Mouse (Mus musculus): ENCODE measurements around the gene Pus7.
"Not testable (repeated sequence)": the region's sequence is repeated elsewhere in the genome, so short reads cannot be mapped to it uniquely, and the experiment has no call there.

The Pus7 gene

DNA sequence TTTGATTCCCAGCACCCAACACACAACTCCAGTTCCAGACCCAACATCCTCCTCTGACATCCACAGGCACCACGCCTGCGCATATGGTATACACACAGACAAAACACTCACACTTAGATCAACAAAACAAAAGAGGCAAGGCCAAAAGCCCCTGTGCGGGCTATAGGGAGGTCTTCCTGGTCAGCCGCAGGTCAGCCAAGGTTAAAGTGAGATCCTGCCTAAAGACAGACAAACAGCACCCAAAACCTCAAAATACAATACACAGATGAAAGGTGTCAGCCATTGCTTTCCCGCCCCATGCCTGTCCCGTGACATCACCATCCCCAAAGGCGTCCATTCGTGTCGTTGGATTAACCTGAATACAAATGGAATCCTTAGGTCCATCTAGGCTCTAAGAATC is 27.9 kb downstream of the Pus7 start:
- DNase-seq (ENCODE audit: low spot score) = no peak

DNA sequence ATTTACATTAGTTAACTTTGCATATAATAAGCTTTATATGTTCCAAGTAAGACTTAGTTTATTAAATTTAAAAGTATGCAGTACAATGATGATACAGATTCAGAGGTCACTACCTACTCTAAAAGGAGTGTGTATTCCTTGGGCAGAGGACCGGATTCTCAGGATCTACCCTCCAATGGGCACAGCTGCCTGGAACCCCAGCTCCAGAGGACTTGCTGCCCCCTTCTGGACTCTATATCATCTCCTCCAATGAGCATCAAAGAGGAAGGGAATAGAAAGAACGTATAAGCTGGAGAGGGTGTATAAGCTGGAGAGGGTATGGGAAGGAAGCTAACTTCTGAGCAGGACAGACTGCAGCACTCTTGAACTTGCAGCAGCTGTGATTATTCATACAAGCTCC is 33.6 kb downstream of the Pus7 start:
- DNase-seq (ENCODE audit: low spot score) = no peak

DNA sequence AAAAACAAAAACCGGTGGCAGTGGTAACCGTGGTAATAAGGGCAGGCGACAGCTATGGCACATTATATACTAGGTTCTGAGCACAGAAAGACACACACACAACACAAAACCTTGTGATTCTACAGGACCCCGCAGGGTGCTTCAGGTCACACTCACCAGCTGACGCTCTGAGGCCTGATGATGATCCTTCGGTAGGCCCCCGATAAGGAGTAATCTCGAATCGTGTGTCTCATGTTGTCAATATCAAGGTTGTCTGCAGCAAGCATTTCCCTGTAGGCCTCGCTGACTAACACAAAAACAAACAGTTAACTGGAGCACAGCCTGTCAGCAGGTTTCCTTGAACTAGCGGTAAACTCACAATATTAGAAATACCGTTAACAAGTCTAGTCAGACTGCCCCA is 40.2 kb downstream of the Pus7 start:
- no peak for DNase-seq (ENCODE audit: low spot score)

DNA sequence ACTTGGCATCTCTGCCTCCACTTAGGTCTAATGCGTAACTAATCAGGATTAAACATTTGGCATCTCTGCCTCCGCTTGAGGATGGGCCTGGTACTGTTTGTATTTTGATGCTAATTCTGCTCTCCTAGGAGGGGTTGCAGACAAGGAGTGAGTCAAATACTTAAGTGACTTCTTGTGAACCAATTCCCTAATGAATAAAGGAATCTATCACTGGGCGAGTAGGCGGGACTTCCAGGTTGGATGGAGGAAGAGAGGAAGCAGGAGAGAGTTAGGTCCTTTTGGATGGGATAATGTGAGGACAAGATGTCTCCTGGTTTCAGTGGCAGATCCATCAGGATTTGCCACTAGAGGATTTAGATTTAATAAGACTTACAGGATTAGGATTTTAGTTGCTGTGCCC is 46.4 kb downstream of the Pus7 start:
- DNase-seq (ENCODE audit: low spot score) = no peak

DNA sequence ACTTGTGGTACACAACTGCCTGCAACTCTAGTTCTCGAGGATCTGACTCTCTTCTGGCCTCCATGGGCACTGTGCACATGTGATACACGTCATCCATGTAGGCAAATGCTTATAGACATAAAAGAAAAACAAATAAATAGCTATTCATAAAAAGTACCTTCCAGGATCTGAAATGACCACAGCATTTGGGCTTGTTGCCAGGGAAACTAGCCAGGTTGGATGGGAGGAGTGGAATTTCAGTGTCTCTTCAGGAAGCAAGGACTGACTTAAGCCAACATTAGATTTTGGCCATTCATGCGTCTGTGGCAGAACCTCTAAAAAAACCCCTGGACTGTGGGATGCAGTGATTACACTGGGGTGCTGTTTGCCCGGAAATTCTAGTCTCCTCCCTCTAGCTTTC is 47.1 kb downstream of the Pus7 start:
- no peak for DNase-seq (ENCODE audit: low spot score)

DNA sequence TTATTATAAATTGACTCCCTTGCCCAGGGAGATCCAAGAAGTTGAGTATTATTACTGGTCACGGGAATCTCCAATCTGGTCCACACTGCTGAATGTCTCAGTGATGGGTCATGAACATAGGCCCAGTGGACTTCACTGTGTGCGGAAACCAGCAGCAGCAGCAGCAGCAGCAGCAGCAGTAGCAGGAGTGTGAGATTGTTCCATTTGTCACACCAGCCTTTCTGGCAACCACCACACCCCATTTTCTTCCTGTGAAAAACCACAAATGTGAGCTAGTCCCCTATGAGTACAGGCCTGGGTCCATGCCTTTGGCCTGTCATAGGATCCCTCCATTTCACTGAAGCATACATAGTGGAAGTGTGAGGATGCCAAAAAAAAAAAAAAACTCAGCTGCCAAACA is 61.6 kb downstream of the Pus7 start:
- DNase-seq (ENCODE audit: low spot score) = no peak

DNA sequence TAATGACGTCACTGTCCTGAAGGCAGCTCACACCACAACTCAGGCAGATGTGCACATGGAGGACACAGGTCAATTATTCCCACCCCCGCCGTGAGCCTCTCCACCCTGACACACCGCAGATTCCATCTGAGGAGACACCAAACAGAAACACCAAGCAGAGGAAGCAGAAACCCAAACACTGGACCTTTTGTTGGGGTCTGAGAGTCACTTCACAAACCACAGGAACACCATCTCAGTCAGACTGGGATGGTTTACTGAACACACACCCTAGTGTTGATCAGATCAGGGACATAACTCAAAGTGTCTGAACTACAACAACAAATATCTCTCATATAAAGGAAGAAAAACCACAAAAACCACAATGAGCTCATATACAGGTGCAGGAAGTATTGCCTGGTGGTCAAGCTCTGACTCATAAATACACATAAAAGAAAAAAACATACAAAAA is 64.6 kb downstream of the Pus7 start:
- no peak for DNase-seq (ENCODE audit: low spot score)

DNA sequence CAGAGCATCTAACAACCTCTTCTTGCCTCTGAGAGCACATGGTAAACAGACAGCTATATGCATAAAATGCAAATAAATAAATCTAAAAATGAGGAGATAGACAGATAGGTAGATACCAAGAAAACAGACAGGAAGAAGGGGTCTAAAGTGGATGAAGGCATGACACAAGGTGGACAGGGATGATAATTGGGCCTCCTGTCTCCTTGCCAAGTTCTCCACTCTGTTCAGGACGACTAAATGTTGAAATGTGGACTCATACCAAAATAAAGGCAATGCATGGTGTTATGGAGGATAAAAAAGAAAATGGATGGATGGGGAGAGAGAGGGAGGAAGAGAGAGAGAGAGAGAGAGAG is 65.4 kb downstream of the Pus7 start:
- DNase-seq (ENCODE audit: low spot score) = no peak

DNA sequence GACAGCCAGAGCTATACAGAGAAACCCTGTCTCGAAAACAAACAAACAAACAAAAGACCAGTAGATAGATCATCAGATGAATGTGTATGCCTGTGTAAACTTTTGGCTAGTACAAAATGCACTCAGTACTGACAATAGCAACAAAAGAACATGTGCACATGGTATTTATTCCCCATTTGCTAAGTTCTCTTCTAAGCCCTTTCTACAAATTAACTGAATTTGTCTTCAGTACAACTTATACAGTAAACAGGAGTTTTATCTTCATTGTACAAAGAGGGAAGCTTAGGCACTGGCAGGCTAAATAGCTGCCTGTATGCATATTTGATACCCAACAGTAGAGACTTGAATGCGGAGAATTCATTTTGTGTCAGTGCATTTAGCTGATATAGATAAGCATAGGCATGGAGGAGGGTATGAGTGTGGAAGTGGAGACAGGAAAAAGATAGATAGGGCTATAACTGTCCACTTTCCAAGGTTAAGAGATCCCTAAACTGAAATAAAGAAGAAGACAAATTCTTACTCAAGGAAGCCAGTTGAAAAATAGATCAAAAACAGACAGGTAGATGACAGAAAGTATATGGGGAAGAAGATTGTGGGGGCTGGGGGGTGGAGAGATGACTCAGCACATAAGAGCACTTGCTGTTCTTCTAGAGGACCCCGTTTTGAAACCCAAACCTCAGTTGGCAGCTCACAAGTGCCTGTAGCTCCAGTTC is 65.9 kb downstream of the Pus7 start:
- no peak for DNase-seq (ENCODE audit: low spot score)

DNA sequence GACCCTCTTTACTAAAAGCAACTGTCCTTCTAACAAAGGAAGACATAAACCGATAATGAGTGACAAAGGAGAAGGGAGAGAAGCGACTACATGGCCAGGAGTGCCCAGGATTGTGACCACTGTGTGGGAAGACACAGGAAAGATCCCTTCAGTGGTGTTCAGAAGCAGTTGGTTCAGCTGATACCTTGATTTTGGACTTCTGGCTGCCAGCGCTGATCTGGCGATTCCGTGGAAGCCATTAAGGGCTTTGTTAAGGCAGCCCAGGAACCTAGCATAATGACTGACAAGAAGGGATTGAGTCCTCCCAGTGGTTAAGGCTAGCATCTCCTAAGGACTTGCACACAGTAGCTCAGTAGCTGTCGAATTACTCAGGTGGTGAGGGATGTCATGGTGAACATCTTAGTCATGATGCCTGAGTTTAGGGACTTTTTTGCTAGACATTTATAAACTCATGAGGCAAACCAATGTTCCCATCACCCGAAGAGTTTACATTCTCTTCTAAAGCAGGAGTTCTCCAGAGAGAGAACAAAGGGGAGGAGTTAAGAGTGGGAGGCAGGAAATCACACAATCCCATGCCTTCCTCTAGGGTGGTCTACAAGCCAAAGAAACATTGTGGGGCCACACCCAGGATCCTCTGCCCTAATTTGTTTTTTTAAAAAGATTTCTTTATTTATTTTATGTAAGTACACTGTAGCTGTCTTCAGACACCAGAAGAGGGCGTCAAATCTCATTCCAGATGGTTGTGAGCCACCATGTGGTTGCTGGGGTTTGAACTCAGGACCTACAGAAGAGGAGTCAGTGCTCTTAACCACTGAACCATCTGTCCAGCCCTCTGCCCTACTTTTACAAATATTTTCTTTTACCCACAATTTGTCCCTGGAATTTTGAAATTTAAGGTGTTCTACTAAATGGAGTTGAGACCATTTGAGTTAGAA is 69.8 kb downstream of the Pus7 start:
- no peak for DNase-seq (ENCODE audit: low spot score)

DNA sequence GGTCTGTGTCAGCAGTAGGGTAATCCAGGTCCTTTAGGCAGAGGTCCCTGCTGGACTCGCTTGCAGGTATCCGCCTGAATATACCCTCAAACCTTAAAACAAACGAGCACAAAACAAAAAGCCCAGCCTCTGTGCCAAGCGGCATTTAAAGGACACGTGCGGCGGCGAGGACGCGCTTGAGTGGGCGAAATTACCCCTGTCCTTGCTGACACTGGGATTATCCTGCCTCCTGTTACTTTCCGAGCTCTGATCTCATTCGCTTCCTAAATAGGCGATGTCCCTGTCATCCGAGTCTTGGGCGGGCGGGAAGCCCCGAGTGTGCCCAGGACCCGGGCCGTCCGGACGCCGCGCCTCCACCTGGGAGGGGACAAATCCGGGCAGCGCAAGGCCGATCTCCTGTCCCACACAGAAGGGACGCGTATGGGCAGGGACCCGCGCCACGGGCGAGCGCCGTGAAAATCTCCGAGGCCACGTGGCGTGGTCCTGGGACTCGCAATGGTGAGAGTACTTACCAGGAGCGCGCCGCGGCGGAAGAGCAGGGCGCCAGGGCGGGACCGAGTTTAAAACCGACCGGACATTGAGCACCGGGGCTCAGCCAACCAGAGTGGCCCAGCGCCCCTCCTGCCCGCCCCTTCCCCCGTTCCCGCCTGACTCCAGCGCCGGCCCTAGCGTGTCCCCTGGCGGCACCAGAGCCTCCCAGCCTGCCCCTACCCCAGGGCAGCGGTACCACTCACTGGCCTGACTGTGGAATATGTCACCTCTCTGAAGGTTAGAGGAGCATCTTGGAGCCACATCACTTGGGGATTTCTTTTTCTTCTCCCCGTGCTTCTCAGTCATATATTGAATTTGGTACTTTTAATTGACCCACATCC is 71.1 kb downstream of the Pus7 start:
- peak; percentile 68 for DNase-seq (ENCODE audit: low spot score)

DNA sequence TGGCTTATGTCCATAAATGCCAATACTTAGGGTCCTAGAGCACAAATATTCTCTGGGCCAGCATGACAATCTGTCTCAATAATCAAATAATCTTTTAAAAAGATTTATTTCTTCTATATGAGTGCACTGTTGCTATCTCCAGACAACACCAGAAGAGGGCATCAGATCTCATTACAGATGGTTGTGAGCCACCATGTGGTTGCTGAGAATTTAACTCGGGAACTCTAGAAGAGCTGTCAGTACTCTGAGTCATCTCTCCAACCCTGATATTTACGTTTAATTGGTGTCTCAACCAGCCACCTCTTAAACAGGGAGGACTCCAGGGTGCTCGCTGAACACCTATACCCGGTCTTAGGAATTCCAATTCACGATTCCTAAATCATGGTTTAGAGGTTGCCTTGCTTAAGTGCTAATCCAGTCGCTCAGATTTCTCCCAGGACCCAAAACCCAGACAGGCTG is 71.8 kb downstream of the Pus7 start:
- DNase-seq (ENCODE audit: low spot score) = not testable (repeated sequence)

DNA sequence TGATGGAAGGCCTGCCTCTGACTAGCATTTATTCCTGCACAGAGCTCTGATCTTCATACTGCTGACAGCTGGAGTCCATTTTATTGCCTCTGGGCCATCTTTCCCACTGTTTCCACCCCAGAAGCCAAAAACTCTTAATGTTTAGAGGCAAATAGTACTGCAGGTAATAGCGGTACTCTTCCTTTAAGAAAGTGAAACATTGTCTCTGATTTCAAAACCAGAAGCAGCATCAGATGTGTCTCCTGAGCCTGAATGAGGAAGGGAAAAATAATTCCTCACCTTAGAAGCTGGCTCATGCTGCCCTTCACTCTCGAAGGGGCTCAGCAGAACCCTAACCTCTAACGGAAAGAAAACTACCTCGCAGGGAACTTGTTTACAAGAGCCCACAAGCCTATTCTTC is 72.3 kb downstream of the Pus7 start:
- DNase-seq (ENCODE audit: low spot score) = no peak

DNA sequence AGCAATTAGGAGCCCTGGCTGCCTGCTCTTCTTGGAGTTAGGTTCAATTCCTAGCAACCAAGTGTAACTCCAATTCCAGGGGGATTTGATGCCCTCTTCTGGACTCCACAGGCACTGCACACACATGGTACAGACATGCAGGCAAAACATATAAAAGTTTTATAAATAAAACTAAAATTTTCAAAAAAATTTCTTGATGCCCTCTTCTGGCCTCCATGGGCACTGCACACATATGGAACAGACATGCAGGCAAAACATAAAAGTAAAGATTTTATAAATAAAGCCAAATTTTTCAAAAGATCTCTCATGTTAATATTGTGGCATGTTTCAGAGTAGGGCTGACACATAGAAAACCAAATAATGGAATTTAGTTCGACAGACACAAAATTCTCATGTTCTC is 73.8 kb downstream of the Pus7 start:
- DNase-seq (ENCODE audit: low spot score) = no peak

DNA sequence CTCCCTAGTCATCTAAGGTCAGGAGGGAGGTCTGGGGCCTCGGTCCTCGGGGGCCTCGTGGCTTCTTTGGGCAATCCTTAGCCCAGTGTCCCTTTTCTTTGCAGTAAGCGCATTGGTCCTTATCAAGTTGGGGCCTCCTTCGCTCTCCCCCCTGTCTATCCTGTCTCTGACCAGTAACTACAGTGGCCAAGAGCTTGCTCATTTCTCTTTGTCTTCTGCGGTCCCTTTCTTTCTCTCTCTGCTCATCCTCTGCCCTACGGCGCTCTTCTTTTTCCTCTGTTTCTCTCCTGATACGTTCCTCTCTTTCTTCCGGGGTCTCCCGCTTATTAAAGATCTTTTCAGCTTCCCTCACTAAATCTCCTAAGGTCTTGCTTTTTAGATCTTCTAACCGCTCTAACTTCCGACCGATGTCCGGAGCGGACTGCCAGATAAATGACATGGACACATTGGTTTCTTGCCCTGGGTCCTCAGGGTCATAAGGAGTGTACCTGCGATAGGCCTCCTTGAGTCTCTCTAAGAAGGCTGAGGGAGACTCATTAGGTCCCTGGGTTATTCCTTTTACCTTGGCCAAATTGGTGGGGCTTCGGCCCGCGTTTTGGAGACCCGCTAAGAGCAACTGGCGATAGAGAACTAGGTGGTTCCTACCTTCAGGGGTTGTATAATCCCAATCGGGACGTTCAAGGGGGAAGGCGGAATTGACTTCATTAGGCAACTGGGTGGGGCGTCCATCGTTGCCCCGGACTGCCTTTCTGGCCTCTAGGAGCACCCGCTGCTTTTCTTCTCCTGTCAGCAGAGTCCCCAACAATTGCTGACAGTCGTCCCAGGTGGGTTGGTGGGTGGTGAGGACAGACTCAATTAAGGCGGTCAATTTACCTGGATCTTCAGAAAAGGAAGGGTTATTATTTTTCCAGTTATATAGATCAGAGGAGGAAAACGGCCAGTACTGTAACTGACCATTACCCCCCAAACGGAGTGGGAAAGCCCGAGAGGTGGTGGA is 76.6 kb downstream of the Pus7 start:
- DNase-seq (ENCODE audit: low spot score) = not testable (repeated sequence)

DNA sequence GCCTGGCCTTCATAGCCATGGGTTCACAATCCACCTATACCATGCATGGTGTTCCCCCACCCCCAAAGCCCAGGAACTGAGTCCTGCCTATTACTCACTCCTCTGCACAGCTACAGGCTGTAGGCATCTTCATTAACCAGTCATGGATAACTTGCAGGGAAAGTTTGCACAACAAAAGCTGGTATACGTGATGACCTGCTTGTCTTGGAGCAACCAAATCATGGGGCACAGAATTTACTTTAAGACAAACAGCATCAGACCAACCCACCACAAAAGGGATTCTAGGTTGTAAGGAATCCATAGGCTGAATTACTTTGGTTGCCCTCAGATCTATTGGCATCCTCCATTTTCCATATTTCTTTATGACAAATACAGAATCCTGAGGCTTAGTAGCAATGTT is 86.1 kb downstream of the Pus7 start:
- no peak for DNase-seq (ENCODE audit: low spot score)
